Mouse (Mus musculus) hindbrain, embryonic 14.5 days (tissue): ENCODE results near the gene Mtx1. TPM values are rescaled to one million over a fixed set of nuclear protein-coding genes. Genes with fewer than 3 reads are reported as not detected.

Source experiments
- ATAC-seq: fragments of 200-750 bp; cut with Nextera tagmentation; 2 replicates; pipeline ENCODE4 v1.8.0; 2017; ENCODE audit warnings: moderate number of reproducible peaks, mild to moderate bottlenecking, moderate TSS enrichment, moderate library complexity; ENCODE audit not compliant: low FRiP score
- DNase-seq: peaks from one replicate; pipeline ENCODE4 v3.0.0-alpha.2; 2015; ENCODE audit warnings: low spot score
- H3K27ac ChIP-seq: fragments of 300-500 bp; sonication (generic); 2 replicates; pipeline ENCODE4 v1.5.1; 2014; ENCODE audit warnings: mild to moderate bottlenecking, moderate library complexity
- H3K27me3 ChIP-seq: fragments of 300-500 bp; sonication (generic); 2 replicates; pipeline ENCODE4 v1.6.1; 2014; ENCODE audit warnings: mild to moderate bottlenecking, low read length, mixed read lengths; ENCODE audit not compliant: control insufficient read depth, insufficient read depth
- H3K36me3 ChIP-seq: fragments of 300-500 bp; sonication (generic); replicated peaks from 2 replicates; pipeline ENCODE4 v1.6.1; 2014; ENCODE audit not compliant: control insufficient read depth, insufficient read depth
- H3K4me1 ChIP-seq: fragments of 300-500 bp; sonication (generic); replicated peaks from 2 replicates; pipeline ENCODE4 v1.6.1; 2014; ENCODE audit warnings: antibody characterized with exemption, low read length, mixed read lengths; ENCODE audit not compliant: control insufficient read depth, insufficient read depth
- H3K4me2 ChIP-seq: fragments of 300-500 bp; sonication (generic); replicated peaks from 2 replicates; pipeline ENCODE4 v1.6.1; 2014; ENCODE audit warnings: mild to moderate bottlenecking, moderate library complexity
- H3K4me3 ChIP-seq: fragments of 300-500 bp; sonication (generic); replicated peaks from 2 replicates; pipeline ENCODE4 v1.5.1; 2014; ENCODE audit warnings: mild to moderate bottlenecking, low read length
- H3K9ac ChIP-seq: fragments of 300-500 bp; sonication (generic); 2 replicates; pipeline ENCODE4 v1.6.1; 2014
- H3K9me3 ChIP-seq: fragments of 300-500 bp; sonication (generic); 2 replicates; pipeline ENCODE4 v1.6.1; 2016; ENCODE audit warnings: low read length; ENCODE audit not compliant: control insufficient read depth
- WGBS: fragments of 180-500 bp; shearing (Covaris S2); extraction: QIAGEN DNeasy Blood & Tissue Kit; methylation state at CpG from one replicate; pipeline ENCODE4 v1.1.7; 2014; 5-methylcytosine and 5-hydroxymethylcytosine counted together
- polyA plus RNA-seq: library from polyadenylated mRNA; unstranded; fragments of >200 nt; fragmentation: Nextera tagmentation; extraction: Ambion mirVana; gene quantifications from 2 replicates; pipeline ENCODE4 v1.2.1, GENCODE M21; 2014

The Mtx1 gene
- polyA plus RNA-seq, 1 experiment from 2014 or later = 144 TPM

- peaks cover 19% of the 10 kb centered on the region for H3K4me1 ChIP-seq
- WGBS = 5% methylated on average over 36 of the region's 39 CpGs
- no peaks in the 10 kb centered on the region for H3K27me3 ChIP-seq
- H3K27ac ChIP-seq = peak within 1 kb of the TSS; percentile 91
- no peaks in the 10 kb centered on the region for H3K9me3 ChIP-seq
- H3K9ac ChIP-seq = peak within 1 kb of the TSS; percentile 84
- peak; percentile 85 for DNase-seq
- H3K36me3 ChIP-seq = peaks cover 48% of the 10 kb centered on the region
- peak; percentile 95 for ATAC-seq
- H3K4me3 ChIP-seq = peak within 1 kb of the TSS; percentile 52
- H3K4me2 ChIP-seq = peak within 1 kb of the TSS; percentile 84
These were observed 43.6 kb downstream of the Mtx1 start, which contains the start of gene Fam189b for GRCm38 (mm10) chr3:89183058-89183958. Gene Fam189b, plus strand, starts transcription at chr3:89183143.

- peak overlapping the region; percentile 91 for H3K27ac ChIP-seq
- peak overlapping the region; percentile 84 for H3K4me2 ChIP-seq
- H3K27me3 ChIP-seq = no peaks in the 10 kb centered on the region
- H3K9me3 ChIP-seq = no peaks in the 10 kb centered on the region
- ATAC-seq (peak; percentile 31; the same call in 1 of the 2 replicates), DNase-seq (no peak)
- WGBS = 52% methylated on average over 7 of the region's 7 CpGs
- H3K36me3 ChIP-seq = peaks cover 42% of the 10 kb centered on the region
- peak overlapping the region; percentile 84; the same call in 1 of the 2 replicates for H3K9ac ChIP-seq
- peaks cover 22% of the 10 kb centered on the region for H3K4me1 ChIP-seq
- peak overlapping the region; percentile 52 for H3K4me3 ChIP-seq
These were observed 44.3 kb downstream of the Mtx1 start for GRCm38 (mm10) chr3:89182531-89183057.

GRCm38 (mm10) chr3:89181749-89182500, 45.0 kb downstream of the Mtx1 start:
- Histone ChIP-seq H3K27me3 (no peaks in the 10 kb centered on the region), H3K27ac (no peak overlapping the region), H3K36me3 (peaks cover 35% of the 10 kb centered on the region), H3K4me2 (no peak overlapping the region), H3K9ac (no peak overlapping the region), H3K4me3 (no peak overlapping the region), H3K4me1 (peaks cover 22% of the 10 kb centered on the region), H3K9me3 (no peaks in the 10 kb centered on the region)
- ATAC-seq (no peak), DNase-seq (no peak)
- WGBS = 92% methylated on average over 26 of the region's 27 CpGs

GRCm38 (mm10) chr3:89179056-89179455, 47.8 kb downstream of the Mtx1 start:
- H3K4me3 ChIP-seq = no peak overlapping the region
- H3K4me2 ChIP-seq = no peak overlapping the region
- DNase-seq (no peak), ATAC-seq (no peak)
- H3K36me3 ChIP-seq = peaks cover 61% of the 10 kb centered on the region
- H3K9ac ChIP-seq = peak overlapping the region; percentile 77; the same call in 1 of the 2 replicates
- WGBS = 94% methylated on average over 11 of the region's 11 CpGs
- H3K9me3 ChIP-seq = no peaks in the 10 kb centered on the region
- H3K4me1 ChIP-seq = peaks cover 12% of the 10 kb centered on the region
- no peaks in the 10 kb centered on the region for H3K27me3 ChIP-seq
- no peak overlapping the region for H3K27ac ChIP-seq

GRCm38 (mm10) chr3:89178107-89178385, 48.8 kb downstream of the Mtx1 start:
- 10% methylated on average over 6 of the region's 6 CpGs for WGBS
- H3K9ac ChIP-seq = peak overlapping the region; percentile 77
- peaks cover 71% of the 10 kb centered on the region for H3K36me3 ChIP-seq

GRCm38 (mm10) chr3:89177242-89178106, 49.4 kb downstream of the Mtx1 start, which contains the start of gene Scamp3:
Gene Scamp3, plus strand, starts transcription at chr3:89177473.
- Histone ChIP-seq H3K4me1 (peaks cover 8% of the 10 kb centered on the region), H3K4me3 (peak within 1 kb of the TSS; percentile 61), H3K4me2 (peak within 1 kb of the TSS; percentile 96), H3K27me3 (no peaks in the 10 kb centered on the region), H3K36me3 (peaks cover 77% of the 10 kb centered on the region), H3K9ac (peak within 1 kb of the TSS; percentile 77), H3K27ac (peak within 1 kb of the TSS; percentile 61), H3K9me3 (no peaks in the 10 kb centered on the region)
- DNase-seq (peak; percentile 96), ATAC-seq (peak; percentile 96)
- WGBS = under 1% methylated on average over 43 of the region's 43 CpGs

More at GRCm38 (mm10) chr3:89178107-89178385, 48.8 kb downstream of the Mtx1 start:
- Histone ChIP-seq H3K4me2 (peak overlapping the region; percentile 96), H3K9me3 (no peaks in the 10 kb centered on the region), H3K27me3 (no peaks in the 10 kb centered on the region), H3K27ac (peak overlapping the region; percentile 61), H3K4me3 (peak overlapping the region; percentile 61), H3K4me1 (peaks cover 8% of the 10 kb centered on the region)
- ATAC-seq (no peak), DNase-seq (no peak)

GRCm38 (mm10) chr3:89176421-89176820, 50.5 kb downstream of the Mtx1 start:
- H3K36me3 ChIP-seq = peaks cover 79% of the 10 kb centered on the region
- no peaks in the 10 kb centered on the region for H3K27me3 ChIP-seq
- no peak overlapping the region for H3K4me2 ChIP-seq
- H3K4me1 ChIP-seq = peaks cover 8% of the 10 kb centered on the region
- H3K4me3 ChIP-seq = no peak overlapping the region
- no peak for DNase-seq
- H3K27ac ChIP-seq = no peak overlapping the region
- 83% methylated on average over 7 of the region's 7 CpGs for WGBS
- ATAC-seq = no peak
- H3K9ac ChIP-seq = no peak overlapping the region
- no peaks in the 10 kb centered on the region for H3K9me3 ChIP-seq

- DNase-seq = no peak
- Histone ChIP-seq H3K9ac (no peak overlapping the region), H3K36me3 (peaks cover 79% of the 10 kb centered on the region), H3K27me3 (no peaks in the 10 kb centered on the region), H3K4me2 (no peak overlapping the region), H3K9me3 (no peaks in the 10 kb centered on the region), H3K27ac (no peak overlapping the region), H3K4me1 (peaks cover 8% of the 10 kb centered on the region), H3K4me3 (no peak overlapping the region)
- no peak for ATAC-seq
- WGBS = 95% methylated on average over 10 of the region's 10 CpGs
These were observed 51.3 kb downstream of the Mtx1 start for GRCm38 (mm10) chr3:89175544-89175943.
